Mouse (Mus musculus): ENCODE results near the gene Tcf7.

Tcf7 gene

DNA sequence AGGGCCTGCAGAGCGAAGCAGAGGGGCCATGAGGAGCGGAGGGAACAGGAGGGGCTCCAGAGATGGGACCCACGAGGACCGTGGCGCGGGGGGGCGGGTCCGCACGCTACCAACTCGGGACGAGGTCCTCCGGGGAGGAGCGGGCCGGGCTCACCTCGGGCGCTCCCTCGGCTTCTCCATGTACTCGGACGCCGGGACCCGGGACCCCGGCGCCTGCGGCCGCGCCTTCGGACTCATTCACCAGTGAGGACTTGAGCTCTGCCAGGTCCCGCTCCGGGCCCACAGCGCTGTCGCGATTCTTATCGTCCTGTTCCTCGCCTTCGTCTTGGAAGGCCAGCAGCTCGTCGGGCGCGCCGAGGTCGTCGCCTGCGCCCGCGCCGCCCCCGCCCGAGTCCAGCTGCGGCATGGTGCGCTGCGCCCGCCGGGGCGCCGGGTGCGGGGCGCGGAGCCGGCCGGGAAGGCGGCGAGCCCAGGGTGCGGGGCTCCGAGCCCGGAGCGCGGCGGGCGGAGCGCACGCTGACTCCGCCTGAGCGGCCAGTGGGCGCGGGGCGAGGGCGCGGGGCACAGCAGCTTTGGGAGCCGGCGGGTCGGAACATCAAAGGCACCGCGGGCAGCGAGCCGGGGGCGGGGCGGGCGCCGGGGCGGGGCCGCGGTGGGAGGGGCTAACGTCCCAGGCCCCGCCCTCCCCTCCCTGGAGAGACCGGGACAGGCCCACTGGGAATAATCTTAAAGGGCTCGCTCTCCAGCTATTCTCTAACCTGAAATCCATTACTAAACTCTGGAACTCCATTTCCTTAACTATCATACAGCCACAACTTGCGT lies at the start of gene Tcf7:
Gene Tcf7, minus strand, starts transcription at position 241 of the 822 bp plus-strand sequence.
- in situ Hi-C loops (cut with MboI, MseI): no loop called here

DNA sequence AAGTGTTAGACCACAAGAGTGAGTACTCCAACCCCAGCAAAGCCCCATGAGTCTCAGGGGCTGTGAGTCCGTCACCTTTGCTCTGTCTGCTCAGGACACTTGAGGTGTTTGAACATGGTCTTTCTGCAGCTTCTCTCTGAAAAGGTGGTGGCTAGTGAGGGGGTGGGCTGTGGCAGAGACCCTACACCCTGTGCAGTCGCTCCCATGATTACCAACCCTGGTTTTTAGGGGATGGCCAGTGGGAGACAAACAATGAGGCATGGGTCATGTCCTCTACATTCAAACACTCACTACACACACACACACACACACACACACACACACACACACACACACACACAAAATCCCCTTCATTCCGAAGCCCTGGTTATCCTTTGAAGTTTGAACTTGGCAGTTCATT lies 44.5 kb upstream of the Tcf7 start:
- in situ Hi-C loops (cut with MboI, MseI): no loop called here

DNA sequence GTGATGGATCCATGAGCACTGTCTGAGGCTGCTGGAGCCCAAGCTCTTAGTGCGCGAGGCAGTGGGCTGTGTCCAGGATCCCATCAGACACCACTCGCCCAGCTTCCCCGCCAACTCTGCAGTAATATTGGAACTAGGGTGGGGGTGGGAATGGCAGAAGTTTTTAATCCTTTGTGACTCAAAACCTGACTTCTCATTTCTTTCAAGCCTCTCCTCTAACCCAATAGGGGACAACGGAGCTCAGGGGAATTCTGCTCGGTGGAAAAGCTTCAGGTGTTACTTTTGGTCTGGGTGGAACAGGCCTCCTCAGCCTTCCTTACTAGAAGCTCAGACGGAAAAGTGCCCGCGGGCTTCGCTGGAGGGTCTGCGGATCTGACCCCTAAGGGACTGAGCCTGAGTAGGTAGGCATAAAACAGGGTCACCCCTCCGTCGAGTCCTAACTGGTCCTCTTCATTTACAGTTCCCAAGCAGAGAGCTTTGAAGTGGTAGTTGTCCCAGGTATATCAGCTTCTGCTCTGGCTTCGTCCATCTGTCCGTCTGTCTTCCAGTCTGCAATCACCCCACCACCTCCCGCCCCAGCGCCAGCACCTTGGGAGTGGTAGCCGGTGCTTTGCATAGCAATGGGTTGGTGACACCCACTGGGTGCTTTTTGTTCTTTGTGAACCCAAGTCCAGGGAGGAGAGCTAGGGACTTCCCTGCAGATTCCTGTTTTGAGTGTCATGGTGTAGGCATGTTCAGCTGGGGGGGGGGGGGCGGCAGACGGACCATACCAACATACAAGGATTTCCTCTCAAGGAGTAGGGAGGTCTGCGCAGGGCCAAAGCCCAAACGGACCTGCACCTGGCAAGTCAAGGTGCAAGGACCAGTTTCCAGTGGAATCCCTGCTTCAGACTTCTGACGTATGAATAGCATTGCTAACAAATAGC lies 41.9 kb upstream of the Tcf7 start:
- in situ Hi-C loops (cut with MboI, MseI): no loop called here

GRCm38 (mm10) chr11:52321540-52321939 lies 38.7 kb upstream of the Tcf7 start:
- in situ Hi-C loops (cut with MboI, MseI): no loop called here

DNA sequence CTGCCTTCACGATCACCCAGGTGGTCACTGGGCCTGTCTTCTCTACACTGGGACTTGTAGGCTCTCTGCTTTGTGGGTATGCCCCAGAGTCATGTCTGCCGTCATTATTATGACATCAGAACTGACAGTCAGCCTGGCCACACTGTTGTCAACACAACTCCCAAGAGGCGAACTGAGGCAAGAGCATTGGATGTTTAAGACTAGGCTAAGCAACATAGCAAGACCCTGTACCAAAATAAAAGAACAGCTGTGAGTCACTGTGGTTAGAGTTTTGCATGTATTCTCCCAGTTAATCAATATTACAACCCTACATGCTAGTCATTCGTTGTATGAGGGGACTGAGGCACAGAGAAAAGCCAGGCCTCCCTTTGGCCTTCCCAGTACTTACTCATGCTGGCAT lies 37.7 kb upstream of the Tcf7 start:
- in situ Hi-C loops (cut with MboI, MseI): no loop called here

DNA sequence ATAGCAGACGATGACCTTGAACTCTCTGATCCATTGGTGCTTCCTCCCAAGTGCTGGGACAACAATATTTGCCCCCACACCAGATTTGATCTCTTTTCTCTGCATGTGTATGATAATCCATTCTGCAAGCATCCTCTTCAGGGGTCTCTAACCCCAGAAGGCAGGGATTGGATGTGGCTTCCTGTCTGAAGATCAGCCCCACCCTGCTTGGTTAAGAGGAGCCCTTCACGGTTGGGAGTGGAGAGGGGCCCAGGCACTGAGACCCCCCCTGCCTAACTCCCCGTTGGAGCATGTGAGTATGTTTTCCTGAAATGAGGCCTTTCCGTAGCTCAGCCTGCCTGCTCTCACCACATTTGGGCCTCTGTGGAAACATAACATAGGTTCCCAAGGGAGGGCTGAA lies 36.9 kb upstream of the Tcf7 start:
- in situ Hi-C loops (cut with MboI, MseI): no loop called here

DNA sequence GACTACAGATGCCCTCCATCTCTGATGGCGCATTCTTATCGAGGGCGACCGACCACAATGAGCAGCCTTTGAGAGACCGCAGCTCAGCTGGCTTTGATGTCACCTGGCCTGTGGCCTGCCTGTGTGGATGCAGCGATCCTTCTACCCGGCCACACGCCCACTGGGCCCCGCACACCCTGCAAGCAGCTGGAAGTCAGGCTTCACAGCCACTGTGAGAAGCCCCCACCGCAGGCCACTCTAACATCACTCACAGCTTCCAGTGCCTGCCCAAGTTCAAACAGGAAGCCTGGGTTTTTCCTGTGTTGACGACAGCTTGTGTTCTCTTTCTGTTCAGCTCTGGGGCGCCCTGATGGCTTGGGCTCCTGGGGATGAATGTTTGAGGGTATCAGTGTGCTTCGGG lies 35.6 kb upstream of the Tcf7 start:
- in situ Hi-C loops (cut with MboI, MseI): no loop called here

DNA sequence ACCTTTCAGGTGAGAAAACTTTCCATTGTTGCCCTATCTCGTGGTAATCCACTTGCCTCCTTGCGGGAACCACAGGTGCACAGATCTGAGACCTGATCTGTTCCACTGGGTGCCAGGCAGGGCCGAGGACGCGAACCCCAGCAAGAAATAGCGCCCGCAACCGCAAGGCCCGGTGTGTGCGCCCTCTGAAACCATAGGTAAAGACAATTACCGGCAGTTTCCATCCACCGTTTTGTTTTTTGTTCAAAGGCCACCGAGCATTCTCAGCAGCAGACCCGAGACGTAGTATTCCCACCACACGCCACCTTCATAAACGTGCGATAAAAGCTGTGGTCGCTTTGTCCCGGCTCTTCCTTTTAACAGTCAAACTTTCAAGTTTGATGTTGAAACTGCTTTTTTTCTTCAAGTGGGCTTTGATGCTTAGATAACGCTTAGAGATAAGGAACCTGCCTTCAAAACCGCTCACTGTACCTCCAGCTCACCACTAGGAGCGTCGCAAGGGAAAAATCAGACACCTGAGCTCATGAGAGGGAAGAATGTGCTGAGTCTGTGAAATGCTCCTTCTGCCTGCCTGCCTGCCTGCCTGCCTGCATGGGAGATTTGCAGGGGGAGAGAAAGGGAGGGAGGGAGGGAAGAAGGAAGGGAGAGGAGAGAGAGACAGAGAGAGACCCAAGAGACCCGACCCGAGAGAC lies 31.4 kb upstream of the Tcf7 start:
- in situ Hi-C loops (cut with MboI, MseI): no loop called here

DNA sequence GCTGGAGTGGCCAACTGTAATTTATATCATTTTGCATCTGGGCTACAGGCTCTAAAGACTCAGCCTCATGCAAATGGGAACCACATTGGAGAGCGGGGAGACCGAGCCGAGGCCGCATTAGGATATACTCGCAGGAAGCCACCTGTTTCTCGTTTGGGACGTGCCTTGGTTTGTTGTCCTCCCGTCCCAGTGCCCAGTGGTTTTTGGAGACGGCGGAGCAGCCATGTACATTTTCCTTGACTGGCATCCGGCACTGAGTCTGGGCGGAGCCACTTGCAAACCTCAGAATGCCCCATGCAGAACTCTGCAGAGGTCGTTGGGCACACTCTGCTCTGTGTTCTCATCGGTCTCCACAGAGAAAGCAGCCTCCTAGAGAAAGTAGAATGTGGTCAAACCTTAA lies 27.9 kb upstream of the Tcf7 start:
- in situ Hi-C loops (cut with MboI, MseI): no loop called here

DNA sequence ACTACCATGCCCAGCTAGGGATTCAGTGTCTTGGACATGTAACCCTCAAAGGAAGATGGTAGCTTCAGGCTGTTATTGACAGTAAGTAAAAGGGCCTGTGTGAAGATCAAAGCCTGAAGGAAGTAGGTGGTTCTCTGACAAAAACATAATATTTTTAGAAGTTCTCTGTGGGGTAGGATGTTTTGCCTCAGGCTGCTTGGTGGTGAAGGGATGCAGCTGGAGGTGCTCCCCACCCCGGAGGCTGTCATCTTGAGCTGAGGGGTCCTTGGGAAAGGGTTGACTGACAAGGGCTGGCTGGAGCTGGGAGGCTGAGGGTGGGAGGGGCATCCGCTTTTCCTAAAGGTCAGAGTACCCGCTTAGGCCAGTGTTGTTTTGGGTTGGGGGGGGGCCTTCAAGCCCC lies 26.7 kb upstream of the Tcf7 start:
- in situ Hi-C loops (cut with MboI, MseI): no loop called here

DNA sequence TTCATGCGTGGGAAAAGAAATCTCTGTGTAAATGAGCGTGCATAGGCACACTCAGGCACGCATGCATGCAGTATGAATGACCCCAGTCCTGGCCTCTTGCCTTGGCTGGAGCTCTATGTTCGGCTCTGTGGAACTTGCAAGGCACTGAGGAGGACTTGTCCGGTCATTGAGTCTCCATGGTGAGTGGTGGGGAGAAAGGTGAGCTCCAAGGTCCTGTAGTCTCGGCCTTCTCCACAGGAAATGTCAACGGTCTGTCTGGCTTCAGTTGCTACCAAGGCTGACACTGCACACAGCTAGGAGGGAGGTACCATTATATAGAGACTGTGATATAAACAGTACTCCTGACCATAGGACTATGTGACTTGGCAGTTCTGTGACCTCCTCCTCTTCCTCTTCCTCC lies 23.6 kb upstream of the Tcf7 start:
- in situ Hi-C loops (cut with MboI, MseI): no loop called here

- in situ Hi-C loops (cut with MboI, MseI): no loop called here
Measured at GRCm38 (mm10) chr11:52305266-52305665, 22.5 kb upstream of the Tcf7 start.

GRCm38 (mm10) chr11:52302668-52303067 lies 19.9 kb upstream of the Tcf7 start:
- in situ Hi-C loops (cut with MboI, MseI): no loop called here

DNA sequence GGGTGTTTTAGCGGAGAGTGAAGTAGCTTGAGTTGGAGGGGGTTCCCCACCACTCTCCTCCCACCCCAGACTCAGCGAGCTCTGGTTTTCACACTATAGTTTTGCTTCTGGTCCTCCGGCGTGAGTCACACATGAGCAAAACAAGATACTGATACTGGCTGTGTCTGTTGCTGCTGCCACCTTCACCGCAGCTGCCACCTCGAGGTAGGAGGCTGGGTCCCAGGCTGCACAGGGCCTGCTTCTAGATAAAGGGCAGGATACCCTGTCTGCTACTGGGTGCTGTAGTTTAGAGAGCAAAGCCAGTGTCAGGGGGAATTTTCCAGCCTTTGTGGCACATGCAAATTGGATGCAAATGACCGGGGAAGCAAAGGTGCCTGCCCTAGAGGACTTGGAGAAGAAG lies 16.9 kb upstream of the Tcf7 start:
- in situ Hi-C loops (cut with MboI, MseI): loop anchor here (5.0 to 10.0 kb wide), 2 partner anchors 42 to 45 kb away; no protein-coding TSS in a partner anchor

DNA sequence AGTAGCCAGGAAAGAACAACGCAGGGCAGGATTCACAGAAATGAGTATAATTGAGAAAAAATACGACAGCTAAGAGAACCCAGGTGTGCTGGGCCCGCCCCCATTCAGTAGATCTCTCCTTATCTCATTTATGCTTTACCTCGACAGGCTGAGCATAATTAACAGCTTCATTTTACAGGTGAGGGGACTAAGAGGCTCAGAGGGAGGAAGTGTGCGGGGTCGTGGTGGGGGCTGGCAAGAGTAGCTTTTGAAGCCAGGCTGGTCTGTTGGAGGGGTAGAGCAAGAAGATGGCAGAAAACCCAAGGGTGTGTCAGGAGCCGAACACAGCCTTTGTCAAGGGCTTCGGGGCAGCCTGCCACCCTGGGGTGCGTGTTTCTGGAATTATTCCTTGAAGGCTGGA lies 16.1 kb upstream of the Tcf7 start:
- in situ Hi-C loops (cut with MboI, MseI): loop anchor here (5.0 to 10.0 kb wide), 2 partner anchors 42 to 46 kb away; no protein-coding TSS in a partner anchor

GRCm38 (mm10) chr11:52297352-52297751 lies 14.5 kb upstream of the Tcf7 start:
- in situ Hi-C loops (cut with MboI, MseI): loop anchor here (5.0 to 10.0 kb wide), 2 partner anchors 40 to 47 kb away; no protein-coding TSS in a partner anchor

GRCm38 (mm10) chr11:52294103-52294502 lies 11.3 kb upstream of the Tcf7 start:
- in situ Hi-C loops (cut with MboI, MseI): loop anchor here (10.0 kb wide), 1 partner anchor 51 kb away; no protein-coding TSS in a partner anchor

- in situ Hi-C loops (cut with MboI, MseI): loop anchor here (10.0 kb wide), 1 partner anchor 52 kb away; no protein-coding TSS in a partner anchor
Measured at GRCm38 (mm10) chr11:52292894-52293293, 10.1 kb upstream of the Tcf7 start.

- in situ Hi-C loops (cut with MboI, MseI): loop anchor here (10.0 kb wide), 1 partner anchor 52 kb away; no protein-coding TSS in a partner anchor
Measured at GRCm38 (mm10) chr11:52292346-52292745, 9.5 kb upstream of the Tcf7 start.

DNA sequence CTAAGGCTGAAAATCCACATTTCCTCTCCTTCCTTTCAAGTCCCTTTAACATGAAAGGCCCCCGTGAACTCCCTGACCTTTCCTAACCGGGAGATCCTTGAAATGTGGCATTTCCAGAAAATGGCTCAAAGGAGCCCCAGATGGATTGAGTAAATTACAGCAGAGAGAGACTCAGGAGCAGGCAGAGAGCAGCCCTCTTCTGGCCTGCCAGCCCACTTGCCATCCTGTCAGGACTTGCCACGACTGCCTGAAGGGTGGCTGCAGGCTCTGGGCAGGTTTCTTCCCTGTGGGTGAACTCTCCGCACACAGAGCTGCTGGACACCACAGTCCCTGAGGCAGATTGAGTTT lies 4.1 kb upstream of the Tcf7 start:
- in situ Hi-C loops (cut with MboI, MseI): no loop called here

DNA sequence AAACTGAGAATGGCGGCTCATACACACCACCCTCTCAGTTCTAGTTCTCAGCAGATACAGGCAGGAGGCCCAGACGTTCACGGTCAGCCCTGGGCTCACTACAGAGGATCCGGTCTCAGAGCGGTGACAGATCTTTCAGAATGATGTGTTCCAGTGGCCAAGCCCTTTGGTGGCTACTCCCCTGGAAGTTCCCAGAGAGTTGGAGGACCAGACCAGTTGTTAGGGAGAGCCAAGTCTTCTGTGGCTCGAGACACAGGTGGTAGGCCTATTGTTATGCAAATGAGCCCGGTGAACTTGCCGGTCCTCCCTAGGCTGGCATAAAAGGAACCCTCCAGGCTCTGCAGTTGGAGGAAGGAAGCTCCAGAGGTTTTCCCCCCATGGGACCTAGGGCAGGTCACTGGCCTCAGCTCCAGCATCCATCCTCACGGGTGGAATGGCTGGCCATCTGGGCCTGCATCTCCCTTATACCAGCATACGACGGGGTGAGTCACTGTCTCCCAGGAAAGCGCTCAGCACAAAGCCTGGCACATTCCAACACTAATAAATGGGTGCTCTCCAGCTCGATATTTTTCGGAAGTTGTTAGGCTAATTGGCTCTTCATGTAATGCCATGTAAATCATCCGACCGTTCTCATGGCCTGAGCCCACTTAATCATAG lies 3.6 kb upstream of the Tcf7 start:
- in situ Hi-C loops (cut with MboI, MseI): no loop called here
